Mouse (Mus musculus): ENCODE data around the gene Adk. TPM values are rescaled to one million over a fixed set of nuclear protein-coding genes. Genes with fewer than 3 reads are reported as not detected.
A peak's percentile ranks its signal among the peaks of the same experiment; 100 is the strongest.

The Adk gene
- polyA plus RNA-seq, 2 experiments from 2014 or later: 117 to 132 TPM

DNA sequence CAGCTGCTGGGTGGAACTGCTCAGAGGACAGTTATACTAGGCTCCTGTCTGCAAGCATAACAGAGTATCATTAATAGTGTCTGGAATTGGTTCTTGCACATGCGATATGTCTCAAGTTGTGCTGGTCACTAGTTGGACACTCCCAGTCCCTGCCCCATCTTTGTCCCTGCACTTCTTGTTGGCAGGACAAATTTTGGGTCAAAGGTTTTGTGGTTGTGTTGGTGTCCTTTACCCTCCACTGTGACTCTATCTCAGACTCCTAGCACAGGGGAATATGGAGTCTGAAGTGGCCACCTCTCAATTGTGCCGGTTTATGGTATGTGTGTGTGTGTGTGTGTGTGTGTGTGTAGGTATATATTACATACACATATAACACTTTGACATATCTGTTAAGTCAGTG is 225.9 kb downstream of the Adk start:
- no peak for ATAC-seq

DNA sequence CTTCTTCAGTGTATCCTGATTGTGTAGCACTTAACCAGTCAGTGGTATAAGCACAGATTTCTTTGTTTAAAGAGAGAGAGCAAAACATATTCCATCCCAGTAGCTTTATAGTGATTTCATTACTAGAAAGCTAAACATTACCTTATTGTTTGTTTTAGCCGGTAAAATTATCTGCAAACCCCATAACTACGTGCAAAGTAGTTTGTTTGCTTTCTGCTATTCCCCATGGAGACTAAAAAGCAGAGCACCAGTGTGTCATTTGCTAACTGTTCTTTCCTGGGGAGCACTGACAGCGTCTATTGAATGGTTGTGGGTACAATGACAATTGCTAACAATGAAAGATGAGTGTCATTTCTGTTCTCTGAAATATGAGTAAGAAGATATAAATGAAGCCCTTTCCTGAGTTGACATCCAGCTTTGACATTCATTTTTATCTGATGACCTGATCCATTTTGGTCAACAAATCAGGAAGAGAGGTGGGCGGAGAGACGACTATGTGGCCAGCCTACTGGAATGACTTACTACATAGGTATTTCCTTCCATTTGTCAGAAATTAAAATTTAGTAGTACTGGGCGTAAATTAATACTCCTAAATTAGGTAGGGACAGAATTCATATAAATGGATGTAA is 226.6 kb downstream of the Adk start:
- no peak for ATAC-seq

DNA sequence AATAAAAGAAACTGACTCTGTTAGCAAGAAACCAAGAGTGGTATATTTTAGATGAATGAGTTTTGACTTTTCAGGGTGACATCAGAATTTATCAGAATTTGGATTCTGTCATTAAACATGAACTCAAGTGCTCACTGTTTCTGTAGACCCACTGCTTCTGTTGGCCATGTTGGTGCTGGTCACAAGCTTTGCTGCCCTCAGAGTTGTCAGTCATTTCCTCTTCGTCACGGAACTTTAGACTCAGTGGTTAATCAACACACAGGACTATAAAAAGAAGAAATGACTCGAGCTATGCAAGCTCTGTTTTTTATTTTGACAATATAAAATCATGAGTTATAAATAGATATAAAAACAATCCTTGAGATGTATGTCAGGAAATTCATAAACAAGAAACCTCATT is 228.1 kb downstream of the Adk start:
- no peak for ATAC-seq

DNA sequence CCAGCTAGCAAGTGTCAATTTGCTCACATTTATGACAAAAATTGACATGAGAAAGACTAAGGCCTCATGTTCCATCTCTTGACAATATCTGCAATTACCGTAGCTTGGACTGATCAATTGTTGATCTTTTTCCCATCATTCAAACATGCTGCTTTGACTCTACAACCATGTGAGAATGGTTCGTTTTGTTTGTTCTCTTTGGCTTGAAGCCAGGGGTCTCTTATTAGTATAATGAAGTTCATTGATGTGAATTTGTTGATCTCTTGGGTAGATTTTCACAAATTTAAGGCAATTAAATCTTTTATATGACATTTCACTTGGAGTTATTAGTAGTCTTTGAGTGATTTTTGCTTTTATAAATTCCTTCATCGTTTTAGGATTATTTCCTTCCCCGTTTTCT is 229.1 kb downstream of the Adk start:
- ATAC-seq: no peak

DNA sequence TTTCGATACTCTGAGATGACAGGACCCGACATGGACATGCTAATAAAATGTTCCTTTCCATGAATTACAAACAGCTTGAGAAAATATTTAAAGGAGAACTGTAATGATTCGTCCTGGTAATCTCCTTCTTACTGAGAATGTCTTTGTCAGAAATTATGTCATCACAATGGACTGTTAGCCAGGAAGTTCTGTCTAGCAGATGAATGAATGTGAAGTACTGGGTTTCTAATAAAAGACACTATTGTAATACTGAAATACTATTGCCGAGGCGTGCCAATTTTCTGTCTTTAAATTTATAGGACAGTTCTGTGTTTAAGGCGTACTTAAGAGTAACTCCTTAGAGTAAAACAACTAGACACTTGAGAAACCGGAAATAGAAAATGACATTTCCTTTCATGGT is 231.7 kb downstream of the Adk start:
- no peak for ATAC-seq

DNA sequence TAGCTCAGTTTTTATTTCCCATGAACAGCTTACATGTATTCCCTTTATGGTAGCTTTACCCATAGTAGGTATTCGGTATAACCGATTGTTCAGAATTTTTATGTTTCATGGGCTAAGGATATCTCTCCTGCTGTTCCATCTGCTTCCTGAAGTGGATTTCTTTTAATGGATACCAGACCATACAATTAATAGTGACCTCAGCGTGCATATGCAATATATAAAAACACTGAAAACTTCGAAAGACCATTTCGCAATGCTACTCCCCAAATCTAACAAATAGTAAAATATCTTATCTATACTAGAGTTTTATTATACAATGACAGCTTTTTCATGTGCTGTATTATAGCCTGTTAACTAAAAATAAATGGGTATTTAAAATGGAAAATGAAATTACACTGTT is 232.5 kb downstream of the Adk start:
- ATAC-seq: no peak

DNA sequence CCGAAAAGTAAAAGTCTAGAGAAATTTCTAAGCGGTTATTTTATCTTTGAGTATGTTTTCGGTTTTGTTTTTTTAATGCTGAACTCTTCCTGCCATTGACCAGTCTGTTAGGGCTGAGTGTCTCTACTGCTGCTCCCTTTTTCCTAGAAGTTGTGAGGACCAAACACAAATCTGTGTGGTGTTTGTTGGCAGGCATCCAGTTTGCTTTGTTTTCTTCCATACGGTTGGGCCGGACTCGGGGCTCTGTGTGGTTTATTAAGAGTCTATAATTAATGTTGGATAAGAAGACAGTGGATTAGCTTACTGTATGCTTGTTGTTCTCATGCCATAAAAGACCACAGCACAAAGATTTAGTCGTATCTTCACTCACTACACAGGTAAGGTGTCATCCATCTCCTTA is 233.9 kb downstream of the Adk start:
- ATAC-seq: no peak

DNA sequence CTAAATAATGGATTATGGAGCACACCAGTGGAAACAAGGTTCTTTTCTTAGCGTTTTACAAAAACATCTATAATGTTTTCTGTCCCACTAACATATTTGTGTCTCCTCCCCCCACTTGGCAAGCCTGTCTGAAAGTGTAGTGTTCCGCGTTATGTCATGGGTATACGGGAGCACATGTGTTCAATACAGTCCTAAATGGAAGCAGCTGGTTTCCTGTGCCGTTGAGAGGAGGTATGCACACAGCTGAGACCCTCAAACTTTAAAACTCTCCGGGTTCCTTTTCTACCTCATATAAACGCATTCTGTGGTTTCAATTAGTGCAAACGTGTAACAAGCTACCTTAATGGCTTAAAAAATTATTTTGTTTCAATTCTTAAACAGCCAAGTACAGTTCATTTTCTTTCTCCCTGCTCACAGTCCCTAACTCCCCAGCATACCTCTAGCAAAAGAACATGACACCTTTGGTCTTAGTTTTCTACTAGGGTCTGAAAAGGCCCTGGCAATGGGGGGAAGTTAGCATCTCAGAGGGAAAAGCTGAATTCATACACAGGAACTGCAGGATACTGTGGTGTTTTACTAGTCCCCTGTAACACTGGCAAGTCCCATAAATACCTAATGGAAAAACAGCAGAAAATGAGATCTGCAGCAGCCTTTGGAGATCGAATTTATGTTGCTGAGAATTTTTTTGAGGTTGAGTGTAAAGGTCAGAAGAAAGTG is 235.5 kb downstream of the Adk start:
- ATAC-seq: peak; percentile 67

DNA sequence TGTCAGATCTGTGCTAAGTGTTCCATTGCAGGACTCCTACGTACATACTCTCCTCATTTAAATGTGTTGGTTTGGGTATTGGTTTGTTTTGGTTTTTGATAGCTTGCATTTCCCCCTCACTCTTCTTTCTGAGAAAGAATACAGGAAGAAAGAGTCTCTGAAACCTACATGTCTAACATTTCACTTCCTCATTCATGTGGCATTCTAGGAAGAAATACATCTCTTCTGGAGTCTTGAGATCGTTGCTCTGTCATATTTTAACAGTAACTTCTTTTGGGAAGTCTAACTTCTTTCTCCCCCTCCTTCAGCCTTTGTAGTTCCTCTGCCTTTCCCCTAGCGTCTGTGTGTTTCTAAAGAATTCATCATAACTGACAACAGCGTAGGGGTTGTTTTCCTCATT is 247.4 kb downstream of the Adk start:
- ATAC-seq: peak; percentile 56

DNA sequence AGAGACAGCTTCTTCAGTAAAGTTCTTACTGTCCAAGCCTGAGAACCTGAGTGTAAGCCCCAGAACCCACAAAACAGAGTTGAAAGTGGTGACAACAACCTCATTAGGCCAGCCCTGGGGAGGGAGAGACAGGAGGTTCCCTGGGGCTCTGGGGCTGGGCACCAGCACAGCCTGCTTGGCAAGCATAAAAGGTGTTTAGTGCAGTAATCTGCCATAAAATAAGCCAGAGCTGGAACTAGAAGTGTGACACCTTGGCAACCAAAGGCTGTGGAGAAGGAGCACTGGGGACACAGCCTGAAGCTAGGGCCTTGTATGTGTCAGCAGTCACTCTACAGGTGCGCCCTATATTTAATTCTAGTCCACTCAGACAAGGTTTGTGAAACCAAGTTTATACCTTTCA is 252.4 kb downstream of the Adk start:
- no peak for ATAC-seq

DNA sequence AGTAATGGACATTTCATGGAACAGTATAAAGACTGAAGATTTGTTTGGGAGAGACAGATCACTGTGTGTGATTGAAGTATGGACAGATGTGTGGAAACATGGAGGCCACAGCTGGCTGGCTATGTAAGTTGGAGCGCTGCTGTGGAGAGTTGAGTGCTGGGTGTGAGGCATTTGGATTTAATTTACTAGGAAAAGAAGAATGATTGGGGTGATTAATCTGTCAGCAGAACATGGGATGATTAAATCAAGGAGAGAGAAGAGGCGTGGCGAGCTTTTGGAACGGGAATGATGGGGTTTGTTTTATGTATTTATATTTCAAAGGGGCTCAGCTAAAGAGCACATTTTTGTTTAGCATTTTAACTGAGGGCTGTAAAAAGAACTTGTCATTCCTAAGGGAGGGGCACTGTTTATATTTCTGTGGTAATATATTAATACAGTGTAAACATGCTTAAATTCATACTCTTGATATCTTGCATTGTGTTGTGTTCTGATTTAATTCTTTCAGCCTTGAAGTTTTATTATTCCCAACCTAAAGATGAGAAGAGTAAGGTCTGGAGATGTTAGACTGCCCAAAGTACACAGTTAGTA is 256.1 kb downstream of the Adk start:
- no peak for ATAC-seq

DNA sequence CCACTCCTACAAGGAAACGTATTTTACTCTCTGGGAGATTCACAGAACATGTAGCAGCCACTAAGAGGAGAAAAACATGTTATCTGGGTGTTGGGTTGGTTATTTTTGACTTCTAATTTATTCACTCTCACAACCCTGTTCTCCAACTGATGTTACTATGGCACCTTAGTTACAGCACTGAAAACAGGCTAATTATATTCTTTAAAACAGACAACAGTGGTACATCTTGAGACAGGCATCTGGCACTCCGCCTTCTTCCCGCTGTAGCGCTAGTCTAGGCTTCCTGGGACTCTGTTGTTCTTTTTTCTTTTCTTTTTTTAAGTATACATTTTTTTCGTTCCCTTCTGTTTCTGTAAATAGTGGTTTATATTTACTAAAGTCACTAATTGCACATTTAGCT is 258.2 kb downstream of the Adk start:
- no peak for ATAC-seq

DNA sequence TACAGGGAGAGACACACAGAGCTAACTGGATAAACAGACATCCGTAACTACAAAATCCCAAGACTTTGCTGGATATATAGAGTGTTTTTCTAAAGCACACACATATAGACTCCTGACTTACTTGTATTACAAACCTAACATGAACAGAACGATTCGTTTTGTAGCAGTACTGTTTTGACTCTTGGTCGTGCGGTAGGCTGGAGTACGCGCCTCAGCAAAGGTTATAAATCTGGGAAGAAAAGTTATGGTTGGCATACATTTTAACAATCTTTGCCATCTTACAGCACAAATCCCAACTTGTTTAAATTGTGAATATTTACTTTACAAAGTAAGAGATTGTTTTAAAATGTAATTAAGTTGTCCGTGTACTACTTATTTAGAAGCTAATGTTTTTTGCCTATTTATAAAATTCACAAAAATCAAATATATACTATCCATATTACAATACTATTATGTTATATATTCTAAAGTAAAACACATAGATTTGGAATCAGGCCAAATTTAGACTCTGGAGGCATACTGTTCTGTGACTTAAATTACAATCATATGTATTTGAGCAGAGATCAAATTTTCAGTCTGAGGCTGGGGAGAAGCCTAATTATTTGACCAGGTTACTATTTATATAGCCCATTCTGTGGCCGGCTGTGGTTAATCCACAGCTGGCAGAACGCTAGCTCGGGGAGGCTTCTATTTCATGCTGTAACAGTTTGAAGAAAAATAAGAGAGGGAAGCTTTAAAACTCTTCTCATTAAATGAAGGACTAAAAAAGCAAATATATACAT is 261.4 kb downstream of the Adk start:
- no peak for ATAC-seq

DNA sequence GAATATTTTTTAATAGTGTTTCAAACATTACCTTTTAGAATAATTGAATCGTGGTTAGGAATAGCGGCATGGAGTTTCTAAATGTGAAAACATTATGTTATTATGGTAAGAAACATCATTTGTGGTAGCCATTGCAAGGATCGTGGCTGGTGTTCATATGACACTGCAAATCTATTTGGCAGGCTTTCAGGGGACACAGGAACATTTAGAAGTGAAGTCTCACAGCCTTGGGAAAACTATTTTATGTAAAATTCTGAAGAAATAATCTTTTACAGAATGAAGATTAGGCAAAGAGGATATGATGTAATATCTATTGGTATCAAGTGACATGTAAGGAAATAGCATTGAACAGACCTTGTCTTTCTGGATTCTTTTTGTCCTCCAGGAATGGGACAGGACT is 262.1 kb downstream of the Adk start:
- ATAC-seq: no peak

DNA sequence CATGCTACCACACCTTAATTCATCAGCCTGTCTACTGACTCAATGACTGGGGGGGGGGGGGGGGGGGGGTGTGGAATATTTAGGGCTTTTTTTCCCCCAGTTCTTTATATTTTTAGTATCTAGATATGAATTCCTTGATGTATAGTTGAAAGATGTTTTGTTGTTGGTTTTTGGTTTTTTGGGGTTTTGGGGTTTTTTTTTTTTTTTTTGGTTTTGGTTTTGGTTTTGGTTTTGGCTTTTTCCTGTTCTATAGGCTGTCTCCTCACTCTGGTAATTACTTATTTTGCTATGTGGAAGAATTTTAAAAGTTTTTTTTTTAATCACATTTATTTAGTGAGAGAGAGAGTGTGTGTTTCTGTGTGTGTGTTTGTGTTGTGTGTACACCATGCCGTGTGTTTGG is 282.5 kb downstream of the Adk start:
- peak; percentile 69 for ATAC-seq

DNA sequence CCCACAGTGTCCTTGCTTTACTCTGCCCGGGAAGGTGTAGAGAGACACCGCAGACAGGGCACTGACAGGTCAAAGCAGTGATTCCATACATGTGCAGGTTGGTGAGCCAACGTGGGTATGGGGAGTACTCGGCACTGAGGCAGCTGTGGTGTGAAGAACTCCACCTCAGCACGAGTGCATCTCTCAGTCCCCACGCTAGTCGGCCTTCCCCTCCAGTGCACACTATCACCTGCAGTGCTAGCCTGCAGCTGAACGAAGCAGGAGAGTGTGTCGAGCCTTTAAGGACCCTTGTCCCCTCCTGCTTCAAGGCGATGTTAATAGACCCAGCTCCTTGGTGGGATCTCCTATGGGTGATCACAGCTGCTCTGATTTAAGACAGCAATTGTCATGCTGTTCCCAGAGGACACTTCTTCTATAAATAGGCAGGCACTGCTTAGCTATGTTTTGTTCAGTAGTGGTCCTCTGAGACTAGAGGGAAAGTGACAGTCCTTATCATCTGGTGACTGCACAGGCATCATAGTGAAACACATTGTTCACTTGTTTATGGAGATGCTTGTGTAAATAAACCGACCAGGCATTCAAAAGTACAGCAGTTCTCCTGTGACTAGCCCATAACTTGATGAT is 283.4 kb downstream of the Adk start:
- no peak for ATAC-seq

DNA sequence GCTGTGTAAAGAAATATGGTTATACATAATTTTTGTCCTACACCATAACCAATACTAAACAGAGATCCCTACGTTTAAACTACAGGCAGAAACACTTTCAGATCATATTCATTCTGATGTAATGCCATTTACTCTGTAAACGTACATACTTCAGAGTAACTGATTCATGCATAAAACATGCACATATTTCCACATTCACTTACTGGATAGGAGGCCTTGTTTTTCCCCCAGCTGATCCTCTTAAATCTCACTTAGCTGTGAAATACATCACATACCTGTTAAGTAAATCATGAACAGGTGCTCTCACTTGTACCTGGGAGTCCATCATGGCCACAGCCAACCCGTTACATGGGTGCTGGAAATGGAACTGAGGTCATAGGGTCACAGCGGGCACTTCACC is 285.6 kb downstream of the Adk start:
- no peak for ATAC-seq

DNA sequence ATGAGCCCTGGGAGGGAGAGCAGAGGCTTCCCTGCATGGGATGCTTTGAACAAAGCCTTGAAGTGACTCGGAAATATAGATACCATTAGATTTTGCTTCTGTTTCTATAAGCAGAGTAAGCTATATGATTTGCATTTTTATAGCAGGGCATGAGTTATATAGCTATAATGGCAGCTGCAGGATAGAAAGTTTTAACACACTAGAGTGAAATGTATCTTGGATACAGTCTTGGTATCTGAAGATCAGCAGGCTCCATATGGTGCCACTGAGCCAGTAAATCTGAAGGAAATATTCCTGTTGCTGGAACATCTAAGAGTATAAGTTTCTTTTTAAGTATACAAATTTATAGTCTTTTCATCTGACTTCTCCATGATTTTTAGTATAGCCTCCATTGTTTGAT is 288.8 kb downstream of the Adk start:
- no peak for ATAC-seq

DNA sequence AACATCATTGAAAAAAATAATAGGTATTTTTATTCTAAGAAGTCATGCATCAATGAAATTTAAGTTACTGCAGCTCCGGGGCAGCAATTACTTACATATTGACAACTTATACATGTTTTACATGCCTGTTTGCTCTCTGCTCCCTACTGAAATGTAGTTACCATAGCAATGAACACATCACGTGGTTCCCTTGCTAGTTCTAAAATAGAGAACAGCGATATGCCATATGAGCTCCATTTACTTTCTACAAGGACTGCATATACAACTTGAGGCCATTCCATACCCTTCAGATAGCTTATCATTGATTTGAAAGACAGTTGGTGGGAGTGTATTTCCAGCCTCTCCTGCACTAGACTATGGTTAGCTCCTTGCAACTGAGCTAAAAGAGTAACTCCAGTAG is 290.6 kb downstream of the Adk start:
- no peak for ATAC-seq

DNA sequence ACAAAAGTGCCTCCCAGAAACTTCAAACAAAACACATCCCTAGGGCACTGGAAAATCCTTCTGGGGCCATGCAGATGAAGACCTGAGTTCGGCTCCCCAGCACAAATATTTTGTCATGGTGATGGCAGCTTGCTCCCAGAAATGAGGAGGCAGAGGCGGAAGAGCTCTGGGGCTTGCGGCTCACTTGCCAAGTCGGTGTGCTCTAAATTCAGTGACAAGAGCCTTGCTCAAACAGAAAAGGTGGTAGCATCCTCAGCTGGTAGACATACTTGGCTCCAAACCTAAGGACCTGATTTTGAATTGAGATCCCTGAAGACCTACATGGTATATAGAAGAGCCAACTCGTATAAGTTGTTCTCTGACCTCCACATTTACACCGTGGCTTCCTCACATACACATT is 292.5 kb downstream of the Adk start:
- ATAC-seq: no peak

DNA sequence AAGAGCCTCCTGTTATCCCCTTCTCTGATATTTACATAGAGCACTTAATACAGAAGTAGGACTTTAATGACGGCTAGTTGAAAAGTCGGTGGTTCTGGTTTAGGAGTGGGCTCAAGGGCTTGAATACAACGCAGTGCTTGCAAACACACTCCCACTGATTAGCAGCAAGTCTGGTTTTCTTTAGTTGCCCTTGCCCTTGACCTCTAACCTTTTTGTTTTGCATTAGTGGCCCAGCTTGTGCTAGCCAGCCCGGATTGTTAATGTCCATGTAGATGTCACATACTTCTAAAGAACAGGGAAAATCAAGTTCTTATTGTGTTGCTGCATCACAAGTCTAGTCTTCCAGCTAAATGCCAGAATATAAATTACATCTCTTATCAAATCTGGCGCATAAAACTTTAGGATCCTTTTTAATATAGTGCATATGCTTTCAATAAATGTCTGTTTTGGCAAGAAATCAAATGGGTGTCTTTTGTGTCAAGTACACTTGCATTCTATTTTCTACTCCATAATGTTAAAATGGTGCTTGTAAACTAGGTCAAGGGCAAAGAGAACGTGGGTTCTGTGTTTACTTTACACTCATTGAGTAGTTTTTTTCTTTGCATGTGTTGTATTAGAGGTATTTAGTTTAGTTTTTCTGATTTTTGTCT is 296.4 kb downstream of the Adk start:
- ATAC-seq: no peak

DNA sequence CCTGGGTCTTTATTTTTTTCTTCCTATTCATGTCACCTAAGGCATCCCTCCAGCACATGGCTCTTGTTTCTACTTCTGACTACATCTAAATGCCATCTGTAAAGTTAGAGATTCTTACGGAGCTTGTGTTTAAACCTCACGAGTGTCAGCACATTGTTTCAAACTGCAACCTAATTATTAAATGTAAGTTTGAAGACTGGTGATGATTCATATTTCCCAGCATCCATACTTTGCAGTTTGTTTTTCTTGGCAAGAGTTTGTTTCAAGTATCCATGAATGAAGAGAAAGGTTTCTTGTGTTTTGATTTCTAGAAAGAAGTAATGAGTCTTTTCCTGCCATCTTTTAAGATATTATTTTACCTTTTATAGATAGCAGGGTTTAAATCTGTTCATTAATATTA is 299.3 kb downstream of the Adk start:
- no peak for ATAC-seq

DNA sequence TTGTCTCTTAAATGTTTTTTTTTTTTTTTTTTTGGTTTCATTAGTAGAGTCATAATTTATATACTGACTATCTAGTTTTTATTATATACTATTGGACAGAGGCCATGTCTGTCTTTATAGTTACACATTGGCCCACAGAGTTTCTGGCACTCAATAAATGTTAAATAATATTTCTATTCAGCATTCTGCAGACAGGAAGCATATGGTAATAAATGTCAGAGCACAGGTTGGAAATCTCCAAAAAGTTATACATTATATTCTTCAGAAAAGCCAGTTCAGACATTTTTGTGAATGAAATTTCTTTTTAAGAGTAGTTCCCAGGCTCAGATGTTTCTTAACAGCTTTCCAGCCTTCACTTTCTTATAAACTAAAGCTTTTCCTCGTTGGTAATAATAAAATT is 303.9 kb downstream of the Adk start:
- no peak for ATAC-seq

All from CD4-positive, CD25-positive, alpha-beta regulatory T cell, adult 4 months (primary cell).